Mouse (Mus musculus): ENCODE data around the gene Mitf.

DNA sequence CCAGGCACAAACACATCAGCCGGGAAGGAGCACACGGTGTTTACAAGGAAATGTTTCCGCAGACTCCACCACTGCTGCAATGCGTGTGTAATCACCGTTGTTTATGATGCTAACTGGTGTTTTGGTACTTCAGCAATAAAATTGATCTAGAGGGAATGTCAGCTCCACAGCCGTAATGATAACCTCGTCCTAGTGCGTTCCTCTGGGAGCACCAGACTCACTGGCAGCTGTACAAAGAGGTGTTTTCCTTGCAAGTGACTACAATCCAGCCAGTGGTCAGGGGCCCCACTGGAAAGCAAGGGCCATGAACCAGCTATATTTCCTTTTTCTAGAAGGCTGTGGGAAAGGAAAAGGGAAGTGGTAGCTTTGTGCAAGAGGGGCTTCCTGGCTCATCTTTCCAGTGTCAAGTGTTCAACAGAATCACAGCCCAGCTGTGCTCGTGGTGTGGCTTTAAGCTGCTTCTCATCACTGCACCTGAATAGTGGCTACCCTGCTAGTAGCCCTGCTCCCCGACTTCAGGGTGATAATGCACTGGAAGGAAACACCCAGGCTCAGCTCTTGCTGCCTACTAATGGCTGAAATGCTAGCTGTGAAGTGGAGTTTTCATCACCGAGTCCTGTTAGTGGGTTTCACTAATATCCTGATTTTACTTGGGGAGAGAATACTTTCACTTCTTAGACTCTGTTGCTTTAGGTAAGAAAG, 188.9 kb downstream of the Mitf start:
- no peak for TF ChIP-seq CTCF (IDR thresholded peaks at IDR 0.05; ENCODE audit: extremely low read depth, insufficient read depth, low read length)
- no peak for TF ChIP-seq POLR2A (IDR thresholded peaks at IDR 0.05; ENCODE audit: extremely low read depth, insufficient read depth, low read length)

Measured in cortical plate, adult 2 months (tissue).